In genomic region chr8:4319573-4319872, GRCm38 (mm10) we compare ENCODE assay signal across 21 mouse cellular contexts. TPM values are rescaled to one million over a fixed set of nuclear protein-coding genes. Genes with fewer than 3 reads are reported as not detected.
DNase-seq lines count a peak whose midpoint lies in the region; ATAC-seq and TF ChIP-seq lines count a peak whose summit lies in the region.
"Had no signal": no experiment of that assay in that cellular context is flagged by ENCODE, and none has a peak within 500 bp of the region (broad histone marks: within the 10 kb centered on the region; RNA-seq: fewer than 3 reads in every experiment).

No protein-coding gene starts in this region.

- no peak overlapping the region for H3K4me2 ChIP-seq in kidney, postnatal 0 days (ENCODE audit: low read length)
- no peak overlapping the region for H3K4me2 ChIP-seq in CH12.LX (ENCODE audit: insufficient read depth, low read depth, poor library complexity, severe bottlenecking)
- peak overlapping the region; percentile 42; the same call in 1 of the 2 replicates for H3K4me2 ChIP-seq in liver, postnatal 0 days (ENCODE audit: low read depth, low read length)
- H3K4me2 ChIP-seq: embryonic facial prominence, embryonic 12.5 days; hindbrain, embryonic 12.5 days had no signal

- TF ChIP-seq CTCF in gastrocnemius, adult 2 months (IDR thresholded peaks at IDR 0.05) = no peak
- no peak for TF ChIP-seq CTCF in kidney, postnatal 0 days (IDR thresholded peaks at IDR 0.05; ENCODE audit: low read depth)
- TF ChIP-seq CTCF in CH12.LX (conservative IDR thresholded peaks at IDR 0.05 in 1 of 2, IDR thresholded peaks at IDR 0.05 in 1 of 2; ENCODE audit: low read depth in 2 of 2, low read length in 2 of 2) = no peak
- TF ChIP-seq CTCF in liver, postnatal 0 days (IDR thresholded peaks at IDR 0.05; ENCODE audit: low read depth) = no peak

- TF ChIP-seq POLR2A in CH12.LX (IDR thresholded peaks at IDR 0.05; ENCODE audit: low read depth, low read length) = no peak

- WGBS in kidney, postnatal 0 days = 94% methylated on average over 11 of the region's 11 CpGs
- WGBS in liver, postnatal 0 days (ENCODE audit: insufficient replicate concordance) = 53% methylated on average over 11 of the region's 11 CpGs
- WGBS in embryonic facial prominence, embryonic 10.5 days = 96% methylated on average over 11 of the region's 11 CpGs

- ATAC-seq in kidney, postnatal 0 days (replicated peaks; ENCODE audit: low FRiP score, low read depth) = no peak
- ATAC-seq in liver, postnatal 0 days = no peak
- ATAC-seq: forebrain, embryonic 16.5 days; hindbrain, embryonic 16.5 days had no signal

- H3K4me1 ChIP-seq in kidney, postnatal 0 days (replicated peaks; ENCODE audit: insufficient read depth, low read length) = peaks cover 6% of the 10 kb centered on the region; the same call in 1 of the 2 replicates
- peaks cover 2 to 53% of the 10 kb centered on the region in 2 experiments for H3K4me1 ChIP-seq in CH12.LX (ENCODE audit: control insufficient read depth in 1 of 2, insufficient read depth in 2 of 2)
- peaks cover 33% of the 10 kb centered on the region for H3K4me1 ChIP-seq in liver, postnatal 0 days (ENCODE audit: insufficient read depth)
- peaks cover 18% of the 10 kb centered on the region for H3K4me1 ChIP-seq in embryonic facial prominence, embryonic 10.5 days

- no peak overlapping the region for H3K4me3 ChIP-seq in gastrocnemius, adult 2 months
- no peak overlapping the region for H3K4me3 ChIP-seq in kidney, postnatal 0 days (replicated peaks; ENCODE audit: low read depth, low read length)
- H3K4me3 ChIP-seq in CH12.LX (replicated peaks in 1 of 3; ENCODE audit: low read depth in 2 of 3, low read length in 2 of 3, poor library complexity in 1 of 3) = no peak overlapping the region
- H3K4me3 ChIP-seq in liver, postnatal 0 days (ENCODE audit: low read depth, low read length) = no peak overlapping the region
- no peak overlapping the region for H3K4me3 ChIP-seq in embryonic facial prominence, embryonic 10.5 days
- H3K4me3 ChIP-seq: embryonic facial prominence, embryonic 12.5 days; hindbrain, embryonic 12.5 days had no signal

- intact Hi-C loops in gastrocnemius, adult 2 months (cut with DNase I) = no loop called here
- intact Hi-C loops in gastrocnemius, postnatal 14 days (cut with DNase I; ENCODE audit: low total_unique reads) = no loop called here

- in situ Hi-C loops in CH12.LX (cut with MboI; ENCODE audit: low pct_ligation_motif_present, low pct_unique_long_range_greater_than_20kb, low sequenced_read_pairs) = loop anchor here (10.0 kb wide), 1 partner anchor 65 kb away; the partner anchor contains the start of genes Ctxn1 and Snapc2

- TF ChIP-seq RAD21 in CH12.LX (IDR thresholded peaks at IDR 0.05; ENCODE audit: low read depth, low read length) = no peak

- no peaks in the 10 kb centered on the region for H3K27me3 ChIP-seq in kidney, postnatal 0 days (ENCODE audit: insufficient read depth, low read length)
- no peaks in the 10 kb centered on the region for H3K27me3 ChIP-seq in CH12.LX (replicated peaks)
- H3K27me3 ChIP-seq in liver, postnatal 0 days (ENCODE audit: insufficient read depth, low read length) = no peaks in the 10 kb centered on the region
- H3K27me3 ChIP-seq in embryonic facial prominence, embryonic 10.5 days (replicated peaks; ENCODE audit: low read depth, poor library complexity, severe bottlenecking) = no peaks in the 10 kb centered on the region
- H3K27me3 ChIP-seq: embryonic facial prominence, embryonic 12.5 days; hindbrain, embryonic 12.5 days had no signal

- H3K27ac ChIP-seq in gastrocnemius, adult 2 months = peak overlapping the region; percentile 63; the same call in 1 of the 2 replicates
- peak overlapping the region; percentile 26; the same call in 1 of the 2 replicates for H3K27ac ChIP-seq in kidney, postnatal 0 days
- H3K27ac ChIP-seq in CH12.LX (ENCODE audit: insufficient read depth, low read depth) = no peak overlapping the region
- peak overlapping the region; percentile 55; the same call in 1 of the 2 replicates for H3K27ac ChIP-seq in liver, postnatal 0 days (ENCODE audit: low read depth)
- no peak overlapping the region for H3K27ac ChIP-seq in embryonic facial prominence, embryonic 10.5 days (replicated peaks)
- H3K27ac ChIP-seq: embryonic facial prominence, embryonic 12.5 days; hindbrain, embryonic 12.5 days had no signal

- dilution Hi-C loops in CH12.LX (cut with MboI; ENCODE audit: extremely low pct_ligation_motif_present, extremely low pct_unique_long_range_greater_than_20kb, low sequenced_read_pairs) = no loop called here

- TF ChIP-seq EP300 in CH12.LX (IDR thresholded peaks at IDR 0.05; ENCODE audit: low read length) = no peak
- TF ChIP-seq EP300 in liver, postnatal 0 days (IDR thresholded peaks at IDR 0.05; ENCODE audit: low read depth) = no peak; the same call in 1 of the 2 replicates

- H3K36me3 ChIP-seq in kidney, postnatal 0 days (ENCODE audit: insufficient read depth, low read length) = peaks cover 18% of the 10 kb centered on the region; the same call in 1 of the 2 replicates
- H3K36me3 ChIP-seq in CH12.LX (replicated peaks in 1 of 2; ENCODE audit: control insufficient read depth in 1 of 2, insufficient read depth in 1 of 2, low read length in 1 of 2) = peaks cover 23 to 62% of the 10 kb centered on the region in 2 experiments
- H3K36me3 ChIP-seq in liver, postnatal 0 days (replicated peaks; ENCODE audit: insufficient read depth, low read length) = peaks cover 26% of the 10 kb centered on the region
- peaks cover 62% of the 10 kb centered on the region for H3K36me3 ChIP-seq in embryonic facial prominence, embryonic 10.5 days (replicated peaks)

- H3K9ac ChIP-seq in kidney, postnatal 0 days (ENCODE audit: low read depth, low read length) = no peak overlapping the region
- H3K9ac ChIP-seq in CH12.LX (ENCODE audit: insufficient read depth, low read depth) = no peak overlapping the region
- no peak overlapping the region for H3K9ac ChIP-seq in liver, postnatal 0 days (replicated peaks)
- H3K9ac ChIP-seq: embryonic facial prominence, embryonic 12.5 days; hindbrain, embryonic 12.5 days had no signal

- peaks cover 93% of the 10 kb centered on the region for H3K79me2 ChIP-seq in CH12.LX (replicated peaks; ENCODE audit: control insufficient read depth, extremely low read depth, insufficient read depth, poor library complexity, severe bottlenecking)

- H3K9me3 ChIP-seq in kidney, postnatal 0 days (replicated peaks; ENCODE audit: low read length) = no peaks in the 10 kb centered on the region
- H3K9me3 ChIP-seq in CH12.LX (replicated peaks; ENCODE audit: low read length) = no peaks in the 10 kb centered on the region
- no peaks in the 10 kb centered on the region for H3K9me3 ChIP-seq in liver, postnatal 0 days (ENCODE audit: low read length)
- H3K9me3 ChIP-seq in embryonic facial prominence, embryonic 10.5 days = no peaks in the 10 kb centered on the region
- H3K9me3 ChIP-seq: embryonic facial prominence, embryonic 12.5 days; G1E; hindbrain, embryonic 12.5 days had no signal

- DNase-seq in gastrocnemius, adult 2 months = no peak
- DNase-seq in gastrocnemius, postnatal 14 days = no peak
- DNase-seq in kidney, postnatal 0 days (ENCODE audit: low spot score) = no peak
- no peak for DNase-seq in kidney, adult 9 months
- DNase-seq in CH12.LX (ENCODE audit: extremely low read depth) = no peak
- DNase-seq in liver, postnatal 0 days = no peak
- DNase-seq in heart, adult 18-20 months = no peak
- DNase-seq in embryonic facial prominence, embryonic 10.5 days (ENCODE audit: low spot score) = no peak
- DNase-seq: adrenal gland, postnatal 10 days; cerebellum, adult 11 months; cerebellum, adult 8-10 months; cerebellum, postnatal 14 days; embryo, embryonic 11 days; gastrocnemius, postnatal 25 days; heart, postnatal 10 days; heart, postnatal 4 days had no signal

TF ChIP-seq in CH12.LX, 34 proteins besides CTCF, POLR2A, EP300 and RAD21:
- TF ChIP-seq BHLHE40 (IDR thresholded peaks at IDR 0.05; ENCODE audit: low read depth, low read length) = 0 out of 2 replicates have a peak, but pooled peaks have one; percentile 25
- no peak for TF ChIP-seq KAT2A (IDR thresholded peaks at IDR 0.05; ENCODE audit: insufficient replicate concordance, low read length)

RNA-seq across cellular contexts. Expression of gene Ccl25, which starts 5.5 kb away (rescaled TPM):
- total RNA-seq in gastrocnemius, adult 2 months (2021) = 10 to 100 TPM in 1 of 2 experiments, 1 to 10 TPM in 1; 8.2 to 14.6 TPM
- 1 to 10 TPM; 8.7 to 9.4 TPM for total RNA-seq in gastrocnemius, postnatal 14 days (2021)
- polyA plus RNA-seq in kidney, postnatal 0 days (2015; fragmentation: Nextera tagmentation; extraction: Ambion mirVana) = 10.0 and 10.4 TPM in 2 replicates
- total RNA-seq in CH12.LX (2012; rRNA removed) = 4.6 and 4.9 TPM in 2 replicates
- total RNA-seq in CH12.LX (2014; rRNA removed) = 5.4 and 5.7 TPM in 2 replicates
- 5.6 and 6.0 TPM in 2 replicates for polyA plus RNA-seq in CH12.LX (2012; ENCODE audit: insufficient read length, low read depth)
- 4.0 and 5.5 TPM in 2 replicates for polyA plus RNA-seq in liver, postnatal 0 days (2015; fragmentation: Nextera tagmentation; extraction: Ambion mirVana)
- 1 to 10 TPM; 2.7 to 3.1 TPM for total RNA-seq in heart, adult 18-20 months (2021)
- 24.4 and 25.4 TPM in 2 replicates for polyA plus RNA-seq in embryonic facial prominence, embryonic 10.5 days (2016; fragmentation: Nextera tagmentation; extraction: Ambion mirVana)

RNA-seq across cellular contexts. Expression of gene Elavl1, which starts 5.7 kb away (rescaled TPM):
- 10 to 100 TPM; 46.4 to 49.8 TPM for total RNA-seq in gastrocnemius, adult 2 months (2021)
- total RNA-seq in gastrocnemius, postnatal 14 days (2021) = 10 to 100 TPM; 42.6 to 47.7 TPM
- 162 and 180 TPM in 2 replicates for polyA plus RNA-seq in kidney, postnatal 0 days (2015; fragmentation: Nextera tagmentation; extraction: Ambion mirVana)
- total RNA-seq in CH12.LX (2012; rRNA removed) (55.8 and 76.9 TPM in 2 replicates), CH12.LX (2014; rRNA removed) (110 and 112 TPM in 2 replicates)
- polyA plus RNA-seq in CH12.LX (2012; ENCODE audit: insufficient read length, low read depth) = 67.1 and 76.4 TPM in 2 replicates
- 57.6 and 59.6 TPM in 2 replicates for polyA plus RNA-seq in liver, postnatal 0 days (2015; fragmentation: Nextera tagmentation; extraction: Ambion mirVana)
- total RNA-seq in heart, adult 18-20 months (2021) = 10 to 100 TPM; 56.9 to 57.7 TPM
- polyA plus RNA-seq in embryonic facial prominence, embryonic 10.5 days (2016; fragmentation: Nextera tagmentation; extraction: Ambion mirVana) = 362 and 373 TPM in 2 replicates

RNA-seq across cellular contexts. Expression of gene Timm44, which starts 43.8 kb away (rescaled TPM):
- total RNA-seq in gastrocnemius, adult 2 months (2021) = 10 to 100 TPM; 61.8 to 76.6 TPM
- total RNA-seq in gastrocnemius, postnatal 14 days (2021) = 10 to 100 TPM; 67.8 to 82.1 TPM
- 61.1 and 64.7 TPM in 2 replicates for polyA plus RNA-seq in kidney, postnatal 0 days (2015; fragmentation: Nextera tagmentation; extraction: Ambion mirVana)
- total RNA-seq in CH12.LX (2012; rRNA removed) (130 and 147 TPM in 2 replicates), CH12.LX (2014; rRNA removed) (109 and 123 TPM in 2 replicates)
- polyA plus RNA-seq in CH12.LX (2012; ENCODE audit: insufficient read length, low read depth) = 143 and 177 TPM in 2 replicates
- 28.1 and 30.8 TPM in 2 replicates for polyA plus RNA-seq in liver, postnatal 0 days (2015; fragmentation: Nextera tagmentation; extraction: Ambion mirVana)
- 100 to 1,000 TPM; 102 to 106 TPM for total RNA-seq in heart, adult 18-20 months (2021)
- polyA plus RNA-seq in embryonic facial prominence, embryonic 10.5 days (2016; fragmentation: Nextera tagmentation; extraction: Ambion mirVana) = 64.7 and 73.3 TPM in 2 replicates

Comparison
In these comparisons a context has a peak if more than half of its experiments do, and no peak if none do; other contexts are left out.
1. H3K27ac ChIP-seq: peak in gastrocnemius, adult 2 months (single experiment), kidney, postnatal 0 days (single experiment) and liver, postnatal 0 days (single experiment); none in CH12.LX (single experiment) and embryonic facial prominence, embryonic 10.5 days (single experiment).